In the genomic region with DNA sequence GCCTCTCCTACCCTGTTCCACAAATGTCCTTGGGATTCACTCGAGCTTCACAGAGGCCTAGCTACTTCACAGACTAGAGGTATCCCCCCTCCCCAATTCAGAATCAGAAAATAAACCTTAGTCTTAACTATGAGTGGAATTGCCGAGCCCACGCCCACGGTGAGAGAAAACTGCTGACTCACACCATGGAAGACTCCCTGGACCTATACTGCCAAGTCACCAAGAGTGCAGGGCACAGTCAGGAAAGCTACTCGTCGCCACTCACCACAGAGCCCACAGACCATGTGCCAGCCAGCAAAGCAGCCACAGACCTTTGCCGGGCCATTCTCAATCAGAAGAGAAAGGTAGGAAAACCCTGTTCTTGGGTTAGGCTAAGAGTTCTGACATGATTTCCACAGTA, we compare ENCODE assay signal across 17 mouse cellular contexts. TPM values are rescaled to one million over a fixed set of nuclear protein-coding genes. Genes with fewer than 3 reads are reported as not detected.
A peak's percentile ranks its signal among the peaks of the same experiment; 100 is the strongest.
DNase-seq lines count a peak whose midpoint lies in the region; ATAC-seq and TF ChIP-seq lines count a peak whose summit lies in the region.
"Had no signal": no experiment of that assay in that cellular context is flagged by ENCODE, and none has a peak within 500 bp of the region (broad histone marks: within the 10 kb centered on the region; RNA-seq: fewer than 3 reads in every experiment).

No protein-coding gene starts in this region.

- TF ChIP-seq CTCF in kidney, postnatal 0 days (IDR thresholded peaks at IDR 0.05; ENCODE audit: low read depth) = no peak

- no peak for TF ChIP-seq POLR2A in myocyte (IDR thresholded peaks at IDR 0.05; ENCODE audit: insufficient read length, low read depth)

- H3ac ChIP-seq in myocyte (ENCODE audit: control insufficient read depth, insufficient read length) = no peak overlapping the region

- H3K27ac ChIP-seq in kidney, postnatal 0 days = 0 out of 2 replicates have a peak overlapping the region, but pooled peaks have one; percentile 19
- H3K27ac ChIP-seq: hindbrain, embryonic 15.5 days; lung, embryonic 15.5 days; midbrain, embryonic 12.5 days; neural tube, embryonic 13.5 days had no signal

- no peaks in the 10 kb centered on the region for H3K9me3 ChIP-seq in kidney, postnatal 0 days (replicated peaks; ENCODE audit: low read length)
- H3K9me3 ChIP-seq: hindbrain, embryonic 15.5 days; lung, embryonic 15.5 days; midbrain, embryonic 12.5 days; neural tube, embryonic 13.5 days had no signal

- no peak overlapping the region for H3K9ac ChIP-seq in kidney, postnatal 0 days (ENCODE audit: low read depth, low read length)
- H3K9ac ChIP-seq: hindbrain, embryonic 15.5 days; lung, embryonic 15.5 days; midbrain, embryonic 12.5 days; neural tube, embryonic 13.5 days had no signal

- H3K79me2 ChIP-seq in myocyte (ENCODE audit: control insufficient read depth, insufficient read depth) = no peaks in the 10 kb centered on the region

- no peaks in the 10 kb centered on the region for H3K27me3 ChIP-seq in kidney, postnatal 0 days (ENCODE audit: insufficient read depth, low read length)
- H3K27me3 ChIP-seq in myocyte (ENCODE audit: control insufficient read depth, insufficient read depth, insufficient read length) = no peaks in the 10 kb centered on the region
- H3K27me3 ChIP-seq: hindbrain, embryonic 15.5 days; lung, embryonic 15.5 days; midbrain, embryonic 12.5 days; neural tube, embryonic 13.5 days had no signal

- ATAC-seq in kidney, postnatal 0 days (replicated peaks; ENCODE audit: low FRiP score, low read depth) = no peak
- ATAC-seq in hematopoietic stem cell, adult 5-6 weeks (replicated peaks in 1 of 2; ENCODE audit: insufficient read depth in 1 of 2, low FRiP score in 2 of 2, low TSS enrichment in 1 of 2, low read depth in 1 of 2, poor library complexity in 2 of 2, severe bottlenecking in 2 of 2) = peak; percentile 83 to 88
- ATAC-seq: forebrain, embryonic 16.5 days had no signal

- H3K36me3 ChIP-seq in kidney, postnatal 0 days (ENCODE audit: insufficient read depth, low read length) = no peaks in the 10 kb centered on the region
- no peaks in the 10 kb centered on the region for H3K36me3 ChIP-seq in myocyte (ENCODE audit: control insufficient read depth, insufficient read depth)
- H3K36me3 ChIP-seq: hindbrain, embryonic 15.5 days; lung, embryonic 15.5 days; midbrain, embryonic 12.5 days; neural tube, embryonic 13.5 days had no signal

- no peaks in the 10 kb centered on the region for H3K4me1 ChIP-seq in kidney, postnatal 0 days (replicated peaks; ENCODE audit: insufficient read depth, low read length)
- H3K4me1 ChIP-seq: lung, embryonic 15.5 days had no signal

- H3K4me2 ChIP-seq in kidney, postnatal 0 days (ENCODE audit: low read length) = no peak overlapping the region
- peak overlapping the region; percentile 25 for H3K4me2 ChIP-seq in myocyte (ENCODE audit: low read depth)
- H3K4me2 ChIP-seq: hindbrain, embryonic 15.5 days; lung, embryonic 15.5 days; midbrain, embryonic 12.5 days; neural tube, embryonic 13.5 days had no signal

- DNase-seq in kidney, postnatal 0 days (ENCODE audit: low spot score) = no peak
- DNase-seq in kidney, postnatal 4 days = no peak
- peak; percentile 28 for DNase-seq in R1 (ENCODE audit: low read depth, low spot score)
- no peak for DNase-seq in cerebellum, adult 18-20 months
- DNase-seq in adrenal gland, postnatal 25 days = no peak
- DNase-seq in embryo, embryonic 10.5 days (ENCODE audit: low spot score) = no peak
- DNase-seq: adrenal gland, postnatal 14 days; cerebellum, adult 11 months; gastrocnemius, postnatal 10 days; kidney, adult 18-20 months had no signal

- 73% methylated on average over 7 of the region's 7 CpGs for WGBS in kidney, postnatal 0 days

- H3K4me3 ChIP-seq in kidney, postnatal 0 days (replicated peaks; ENCODE audit: low read depth, low read length) = no peak overlapping the region
- no peak overlapping the region for H3K4me3 ChIP-seq in myocyte
- H3K4me3 ChIP-seq: hindbrain, embryonic 15.5 days; lung, embryonic 15.5 days; midbrain, embryonic 12.5 days; neural tube, embryonic 13.5 days had no signal

TF ChIP-seq in myocyte, 11 proteins besides CTCF, POLR2A, EP300 and RAD21:
- no peak for TF ChIP-seq CEBPB (IDR thresholded peaks at IDR 0.05; ENCODE audit: insufficient read depth, poor library complexity, severe bottlenecking)

RNA-seq across cellular contexts. Expression of a gene that starts 46.6 kb away (rescaled TPM):
- polyA plus RNA-seq in kidney, postnatal 0 days (2015; fragmentation: Nextera tagmentation; extraction: Ambion mirVana) = 77.2 and 82.3 TPM in 2 replicates
- 33.5 and 49.2 TPM in 2 replicates for total RNA-seq in hematopoietic stem cell, adult 5-6 weeks (2017)
- polyA plus RNA-seq in myocyte (2012; fragmentation: generic; extraction: Trizol) = 128 TPM
- 36.5 and 40.0 TPM in 2 replicates for total RNA-seq in adrenal gland, postnatal 25 days (2021)

RNA-seq across cellular contexts. Expression of a gene that starts 54.8 kb away (rescaled TPM):
- polyA plus RNA-seq in kidney, postnatal 0 days (2015; fragmentation: Nextera tagmentation; extraction: Ambion mirVana) = 11.3 and 12.2 TPM in 2 replicates
- total RNA-seq in hematopoietic stem cell, adult 5-6 weeks (2017) = 3.4 and 3.8 TPM in 2 replicates
- 15.0 TPM for polyA plus RNA-seq in myocyte (2012; fragmentation: generic; extraction: Trizol)
- total RNA-seq in adrenal gland, postnatal 25 days (2021) = 25.8 and 36.6 TPM in 2 replicates
